Mouse (Mus musculus): ENCODE data around the gene Map4k5.
A peak's percentile ranks its signal among the peaks of the same experiment; 100 is the strongest.

Gene Map4k5

DNA sequence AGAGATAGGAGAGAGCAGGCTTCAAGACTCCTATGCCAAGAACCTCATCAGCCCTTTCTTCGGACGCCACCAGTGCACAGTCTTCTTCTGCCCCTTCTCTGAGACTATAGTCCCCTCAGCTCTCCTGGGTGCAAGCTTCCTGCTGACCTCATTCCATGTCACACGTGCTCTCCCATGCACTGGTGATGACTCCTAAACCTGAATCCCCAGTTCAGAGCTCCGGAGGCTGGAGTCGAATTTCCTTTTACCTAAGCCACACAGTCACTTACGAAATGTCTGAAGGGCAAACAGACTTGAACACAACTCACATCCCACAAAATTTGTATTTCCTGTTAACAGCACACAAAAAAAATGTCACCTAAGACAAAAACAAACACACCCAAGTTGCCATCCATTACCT is 5.2 kb downstream of the Map4k5 start:
- DNase-seq (ENCODE audit: low spot score in 2 of 2): no peak

DNA sequence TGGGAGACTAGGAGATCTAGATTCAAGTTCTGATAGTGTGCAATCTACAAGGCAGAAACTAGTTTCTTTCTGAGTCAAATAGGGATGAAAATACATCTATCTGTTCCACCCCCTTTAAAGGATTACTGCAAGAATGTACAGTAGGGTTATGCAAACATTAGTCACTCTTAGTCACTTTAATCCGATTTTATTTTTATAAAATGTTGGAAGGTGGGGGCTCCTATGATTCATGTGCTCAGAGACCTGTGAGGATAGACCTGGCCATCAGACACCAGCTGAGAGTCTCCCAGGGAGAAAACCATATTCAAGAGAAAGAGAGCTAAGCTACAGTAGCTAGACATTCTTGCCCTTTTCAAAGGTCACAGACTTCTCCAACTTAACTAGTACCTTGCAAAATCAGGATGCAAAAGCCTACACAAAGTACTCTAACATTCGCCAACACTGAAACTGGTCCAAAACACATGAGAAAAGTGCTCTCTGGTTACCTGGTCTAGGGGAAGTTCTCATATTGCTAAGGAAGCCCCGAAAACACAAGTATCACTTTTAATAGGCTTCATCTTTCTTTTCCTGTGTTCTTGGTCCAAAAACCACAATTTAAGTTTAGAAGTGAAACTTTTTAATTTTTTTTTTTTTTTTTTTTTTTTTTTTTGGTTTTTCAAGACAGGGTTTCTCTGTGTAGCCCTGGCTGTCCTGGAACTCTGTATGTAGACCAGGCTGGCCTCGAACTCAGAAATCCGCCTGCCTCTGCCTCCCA is 7.7 kb downstream of the Map4k5 start:
- DNase-seq (ENCODE audit: low spot score in 2 of 2): no peak

DNA sequence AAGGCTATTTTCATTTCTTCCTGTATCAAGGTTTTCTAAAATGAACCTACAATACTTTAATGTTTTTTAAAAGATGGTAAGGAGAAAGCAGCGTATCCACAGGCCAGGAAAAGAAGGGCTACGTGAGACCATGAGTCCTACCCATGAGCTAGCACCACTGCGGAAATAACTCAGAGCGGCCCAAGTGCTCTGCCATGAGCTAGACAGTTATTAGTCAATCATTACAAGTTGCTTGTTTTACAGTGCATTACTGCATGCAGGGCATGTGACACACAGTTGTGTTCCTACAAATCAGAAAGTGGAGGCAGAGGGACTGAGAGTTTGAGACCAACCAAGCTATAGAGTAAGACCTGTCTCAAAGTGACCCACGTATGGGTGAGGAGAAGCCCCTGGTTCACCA is 8.9 kb downstream of the Map4k5 start:
- no peak for DNase-seq (ENCODE audit: low spot score in 2 of 2)

DNA sequence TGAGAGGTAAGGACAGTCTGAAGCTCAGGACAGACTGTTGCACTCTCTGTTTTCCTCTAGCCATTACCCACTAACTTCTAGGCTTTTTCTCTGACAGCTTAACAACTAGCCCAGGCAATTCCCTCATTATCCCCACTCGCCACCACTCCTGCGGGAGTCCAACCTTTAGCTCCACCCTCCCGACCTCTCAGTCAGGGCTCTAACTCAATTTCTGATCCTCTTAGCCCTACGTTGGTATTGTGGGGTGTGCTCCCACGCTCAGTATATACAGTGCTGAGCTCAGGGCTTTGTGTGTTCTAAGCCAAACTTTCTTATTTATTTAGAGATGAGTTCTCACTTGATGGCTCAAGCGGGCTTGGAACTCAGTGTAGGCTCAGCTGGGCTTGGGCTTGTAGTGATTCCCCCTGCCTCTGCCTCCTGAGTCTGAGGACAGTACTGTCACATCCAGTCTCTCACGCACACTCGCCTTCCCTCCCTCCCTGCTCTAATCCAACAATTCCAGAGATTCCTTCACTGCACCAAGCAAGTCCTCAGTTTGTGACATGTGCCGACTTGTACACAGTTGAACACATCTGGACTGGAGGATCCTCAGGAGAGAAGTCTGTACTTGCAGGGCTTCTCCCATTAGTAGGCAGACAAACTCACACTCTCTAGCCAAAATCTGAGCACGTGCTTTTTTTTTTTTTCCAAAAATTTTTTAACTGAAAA is 11.6 kb downstream of the Map4k5 start:
- no peak for DNase-seq (ENCODE audit: low spot score in 2 of 2)

DNA sequence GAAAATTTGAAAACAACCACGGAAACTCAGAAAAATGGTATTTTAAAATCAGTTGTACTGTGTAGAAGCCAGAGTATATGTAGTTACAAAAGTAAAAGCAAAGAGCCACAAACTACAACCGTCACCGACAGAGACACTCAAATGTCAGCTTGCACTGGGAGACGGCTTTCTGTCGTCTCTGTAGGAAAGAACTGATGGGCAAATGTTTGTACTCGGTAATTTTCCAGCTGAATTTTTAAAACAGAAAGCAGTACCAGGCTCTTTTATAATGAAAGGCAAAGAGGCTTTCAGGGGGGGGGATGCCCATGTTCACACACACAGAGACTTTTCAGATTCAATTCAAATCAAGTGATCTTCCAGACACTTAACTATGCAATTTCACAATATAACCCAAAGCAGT is 13.3 kb downstream of the Map4k5 start:
- no peak for DNase-seq (ENCODE audit: low spot score in 2 of 2)

DNA sequence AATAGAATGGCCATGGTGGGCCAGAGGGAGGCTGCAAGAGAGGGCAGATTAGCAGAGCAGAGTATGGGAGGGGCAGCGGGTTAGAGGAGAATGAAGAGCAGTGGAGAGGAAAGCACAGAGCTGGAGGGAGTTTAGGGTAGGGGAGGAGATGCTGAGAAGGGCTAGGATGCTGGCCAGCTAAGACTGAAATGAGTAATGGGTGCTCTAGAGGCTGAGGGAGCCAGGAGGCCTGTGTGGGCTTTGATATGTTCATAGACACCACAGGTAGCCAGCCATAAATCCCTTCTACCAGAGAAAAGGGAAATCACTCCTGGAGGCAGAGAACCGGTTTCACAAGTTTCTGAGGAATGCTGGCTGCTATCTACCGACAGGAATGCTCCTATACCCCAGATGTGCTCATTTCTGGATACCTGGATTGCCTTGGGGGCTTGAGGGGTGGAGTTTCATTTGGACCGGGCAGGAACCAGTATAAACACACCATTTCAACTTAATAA is 13.8 kb downstream of the Map4k5 start:
- DNase-seq (ENCODE audit: low spot score in 2 of 2): no peak

DNA sequence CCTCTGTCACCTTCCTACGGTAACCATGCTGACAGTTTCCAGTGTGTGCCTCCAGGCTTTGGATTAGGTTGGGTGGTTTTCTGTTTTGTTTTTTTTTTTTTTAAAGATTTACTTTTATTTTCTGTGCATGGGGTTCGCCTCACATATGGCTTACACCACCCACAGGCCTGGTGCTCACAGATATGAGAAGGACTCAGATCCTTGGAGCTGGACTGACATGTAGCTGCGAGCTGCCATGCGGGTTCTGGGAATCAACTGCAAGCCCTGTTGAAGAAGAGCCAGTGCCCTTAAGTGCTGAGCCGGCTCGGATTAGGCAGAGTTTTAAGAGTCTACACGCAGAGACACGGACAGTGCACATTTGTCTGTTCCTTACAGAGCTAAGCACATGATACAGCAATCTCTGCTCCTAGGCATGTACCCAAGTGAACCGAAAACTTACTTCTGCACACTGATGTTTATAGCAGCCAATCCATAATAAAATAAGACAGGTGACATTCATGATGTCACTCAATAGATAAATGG is 15.1 kb downstream of the Map4k5 start:
- DNase-seq (ENCODE audit: low spot score in 2 of 2): no peak

DNA sequence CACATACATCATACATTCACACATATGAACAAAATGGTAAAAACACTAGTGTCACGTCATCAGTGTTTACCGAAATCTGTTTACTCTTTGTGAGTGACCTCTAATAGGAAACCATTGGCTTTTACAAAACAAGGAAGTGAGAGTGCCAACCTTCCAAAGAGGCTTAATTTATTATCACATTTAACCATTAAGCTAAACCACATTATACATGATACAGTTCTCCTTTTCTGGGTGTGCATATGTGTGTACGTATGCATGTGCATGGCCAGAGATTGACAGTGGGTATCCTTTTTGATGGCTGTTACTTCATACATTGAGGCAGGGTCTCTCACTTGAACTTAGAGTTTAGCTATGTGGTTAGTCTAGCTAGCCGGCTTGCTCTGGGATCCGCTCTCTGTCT is 21.4 kb downstream of the Map4k5 start:
- DNase-seq (ENCODE audit: low spot score in 2 of 2): no peak

DNA sequence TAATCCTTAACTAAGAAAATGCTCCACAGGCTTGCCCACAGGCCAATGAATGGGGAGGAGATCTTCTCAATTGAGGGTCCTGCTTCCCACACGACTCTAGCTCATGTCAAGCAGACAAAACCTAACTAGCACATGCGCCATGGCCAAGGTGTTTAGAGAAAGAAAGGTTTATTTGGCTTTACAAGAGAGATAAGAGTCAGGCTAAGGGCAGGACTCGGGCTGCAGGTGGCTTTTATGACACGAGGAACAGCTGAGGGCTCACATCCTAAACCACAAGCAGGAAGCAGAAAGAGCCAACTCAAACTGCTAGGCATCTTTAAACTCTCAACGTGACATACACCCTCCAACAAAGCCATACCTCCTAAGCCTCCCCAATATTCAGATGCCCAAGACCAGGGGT is 25.7 kb downstream of the Map4k5 start:
- no peak for DNase-seq (ENCODE audit: low spot score in 2 of 2)

DNA sequence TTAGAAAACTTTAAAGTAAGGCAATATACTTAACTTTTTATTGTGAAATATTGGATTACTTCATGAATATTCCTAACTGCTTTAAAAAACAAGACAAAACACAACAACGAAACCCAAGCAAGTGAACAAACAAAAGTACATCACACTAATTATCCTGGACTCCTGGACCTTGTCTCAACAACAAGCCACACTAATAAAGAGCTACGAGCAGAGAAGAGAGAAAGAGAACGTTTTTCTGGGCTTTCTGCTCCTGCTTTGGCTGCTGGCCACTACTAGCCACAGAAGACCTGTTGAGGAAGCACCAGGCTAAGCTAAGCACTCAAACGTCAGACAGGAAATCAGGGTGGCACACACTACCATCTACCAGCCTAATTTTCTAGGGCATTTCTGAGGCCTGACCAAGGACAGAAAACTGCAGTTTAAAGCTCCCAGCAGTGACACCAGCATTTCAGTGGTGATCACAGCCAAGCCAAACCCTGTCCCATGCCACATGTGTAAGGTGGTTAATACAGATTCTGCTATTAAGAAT is 28.8 kb downstream of the Map4k5 start:
- no peak for DNase-seq (ENCODE audit: low spot score in 2 of 2)

DNA sequence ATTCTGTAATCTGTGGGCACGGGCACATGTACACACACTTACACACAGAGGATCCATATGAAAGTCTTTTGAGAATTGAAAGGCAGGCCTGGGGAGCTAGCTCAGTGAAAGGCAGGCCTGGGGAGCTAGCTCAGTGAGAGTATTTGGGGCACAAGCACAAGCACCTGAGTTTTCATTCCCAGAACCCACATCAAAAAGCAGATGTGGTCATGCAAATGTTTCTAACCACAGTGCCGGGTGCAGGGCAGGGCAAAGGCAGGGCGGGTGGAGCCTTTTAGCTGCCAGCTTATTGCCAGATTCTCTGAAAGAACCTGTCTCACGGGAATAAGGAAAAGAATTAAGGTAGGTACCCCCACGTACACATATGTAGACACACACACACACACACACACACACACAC is 29.5 kb downstream of the Map4k5 start:
- peak in 1 of 2 experiments; percentile 30 for DNase-seq (ENCODE audit: low spot score in 2 of 2)

DNA sequence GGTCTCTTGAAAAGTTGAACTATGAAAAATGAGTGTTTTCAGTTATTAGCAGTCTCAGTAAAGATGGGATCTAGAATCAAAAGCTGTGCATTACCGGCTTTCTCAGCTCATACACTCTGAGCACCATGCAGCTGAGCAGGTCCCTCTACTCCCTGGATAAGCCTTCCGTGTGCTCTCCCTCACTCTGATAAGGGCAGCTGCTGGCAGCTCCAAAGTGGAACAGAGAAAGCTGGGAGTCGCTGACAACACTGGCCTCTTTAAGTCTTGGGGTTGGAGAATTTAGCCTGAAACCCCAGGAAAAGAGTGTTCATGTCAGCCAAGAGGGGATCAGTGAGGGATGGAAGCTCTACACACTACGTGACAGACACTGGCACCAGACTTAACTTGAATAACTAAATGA is 34.2 kb downstream of the Map4k5 start:
- no peak for DNase-seq (ENCODE audit: low spot score in 2 of 2)

DNA sequence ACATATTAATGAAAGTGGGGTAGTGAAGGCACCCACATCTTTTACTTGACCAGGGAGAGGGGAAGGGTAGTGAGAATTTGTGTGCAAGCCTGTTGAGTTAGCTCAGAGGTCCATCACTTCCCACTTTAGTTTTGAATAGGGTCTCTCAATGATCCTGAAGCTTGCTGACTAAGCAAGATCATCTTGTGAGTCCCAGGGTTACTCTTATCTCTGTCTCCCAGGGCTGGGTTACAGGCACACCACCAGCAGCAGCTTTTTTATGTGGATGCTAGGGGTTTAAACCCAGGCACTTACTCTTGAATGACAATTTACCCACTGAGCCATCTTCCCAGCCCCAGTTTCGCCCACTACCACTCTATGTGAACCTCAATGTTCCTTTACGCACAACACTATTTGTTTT is 35.4 kb downstream of the Map4k5 start:
- no peak for DNase-seq (ENCODE audit: low spot score in 2 of 2)

DNA sequence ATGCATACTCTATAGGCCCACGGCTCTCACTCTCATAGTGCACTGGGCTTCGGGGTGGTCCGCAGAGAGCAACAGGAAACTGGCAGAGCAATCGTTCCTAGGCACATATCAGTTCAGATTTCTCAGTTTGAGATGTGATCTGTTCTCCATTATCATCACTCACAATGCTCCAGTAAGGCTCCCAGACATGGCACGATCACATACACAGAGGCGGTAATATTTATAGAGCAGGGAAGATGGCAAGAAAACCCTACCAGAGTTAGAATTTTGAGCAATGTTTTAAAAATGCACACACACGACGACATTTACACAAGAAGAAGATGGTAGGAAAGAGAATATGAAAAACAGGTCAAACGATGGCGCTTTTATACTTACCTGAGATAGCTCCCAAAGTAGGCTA is 36.6 kb downstream of the Map4k5 start:
- DNase-seq (ENCODE audit: low spot score in 2 of 2): no peak

DNA sequence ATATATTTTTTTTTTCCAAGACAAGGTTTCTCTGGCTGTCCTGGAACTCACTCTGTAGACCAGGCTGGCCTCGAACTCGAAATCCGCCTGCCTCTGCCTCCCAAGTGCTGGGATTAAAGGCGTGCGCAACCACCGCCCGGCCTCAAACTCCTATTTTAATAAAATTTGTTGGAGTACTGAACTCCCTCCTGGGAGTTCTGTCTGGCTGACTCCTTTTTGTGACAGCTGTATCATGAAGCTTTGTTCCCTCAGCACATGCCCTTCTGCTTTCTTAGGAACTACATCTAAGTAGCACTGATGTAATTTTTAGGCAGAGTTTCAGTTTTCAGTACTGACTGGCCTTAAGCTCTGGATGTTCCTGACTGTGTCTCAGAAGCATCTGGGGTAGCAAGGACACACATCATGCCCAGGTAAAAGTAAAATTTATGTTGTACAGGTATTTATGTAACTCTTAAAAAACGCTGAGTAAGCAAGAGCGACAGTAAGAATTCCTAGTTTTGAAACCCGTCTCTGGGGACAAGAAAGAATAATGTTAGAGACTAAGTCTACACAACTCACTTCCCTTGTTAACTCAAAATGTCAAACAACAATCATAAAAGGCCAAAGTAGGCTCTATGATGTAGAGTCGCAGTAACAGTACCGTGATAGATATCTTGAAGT is 37.2 kb downstream of the Map4k5 start:
- no peak for DNase-seq (ENCODE audit: low spot score in 2 of 2)

DNA sequence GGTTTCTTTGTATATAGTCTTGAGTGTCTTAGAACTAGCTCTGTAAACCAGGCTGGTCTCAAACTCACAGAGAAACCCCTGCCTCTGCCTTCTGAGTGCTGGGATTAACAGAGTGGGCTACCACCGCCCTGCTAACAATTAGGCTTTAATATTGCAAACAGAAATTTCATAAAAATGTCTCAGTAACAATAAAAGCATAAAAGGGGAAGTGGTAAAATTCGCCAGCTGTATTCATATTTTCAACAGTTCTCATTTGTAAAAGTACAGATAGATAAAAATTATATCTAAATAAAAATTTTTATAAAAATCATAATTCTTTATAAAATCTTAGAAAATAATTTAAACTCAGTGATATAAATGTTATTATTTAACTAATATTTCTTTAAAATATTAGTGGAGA is 39.1 kb downstream of the Map4k5 start:
- DNase-seq (ENCODE audit: low spot score in 2 of 2): no peak

DNA sequence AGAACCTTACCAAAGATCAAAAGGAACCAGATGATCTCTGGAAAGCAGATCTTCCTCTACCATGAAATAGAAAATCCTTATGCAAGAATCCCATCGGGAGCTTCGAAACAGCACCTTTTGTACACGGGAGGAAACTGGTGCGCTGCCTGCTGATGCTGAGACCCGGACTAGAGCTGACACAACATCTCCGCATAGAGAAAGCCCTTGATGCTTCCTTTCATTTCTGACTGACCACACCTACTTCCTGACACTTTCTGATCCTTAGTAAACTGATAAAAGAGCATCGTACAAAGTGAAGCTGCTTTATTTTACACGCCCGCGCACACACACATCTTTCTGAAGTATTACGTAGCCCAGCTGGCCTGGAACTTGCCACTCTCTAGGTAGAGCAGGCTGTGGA is 39.6 kb downstream of the Map4k5 start:
- no peak for DNase-seq (ENCODE audit: low spot score in 2 of 2)

DNA sequence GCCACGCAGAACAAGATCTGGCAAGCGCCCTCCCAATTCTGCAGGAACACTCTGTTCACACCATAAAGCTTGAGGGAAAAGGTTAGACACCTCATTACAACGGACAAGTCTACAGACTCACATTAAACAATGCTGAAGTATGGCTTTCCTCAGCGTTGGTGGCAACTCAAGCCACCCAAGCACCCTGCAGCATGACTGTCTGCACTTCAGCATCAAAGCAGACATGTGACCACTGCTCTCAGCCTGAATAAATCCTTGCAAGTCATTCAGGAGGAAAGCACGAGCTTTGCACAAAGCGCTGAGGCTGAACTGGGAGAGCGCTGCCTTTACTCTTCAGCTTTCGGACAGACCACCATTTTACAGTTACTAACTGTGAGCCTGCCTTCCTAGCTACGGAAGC is 40.7 kb downstream of the Map4k5 start:
- DNase-seq (ENCODE audit: low spot score in 2 of 2): no peak

DNA sequence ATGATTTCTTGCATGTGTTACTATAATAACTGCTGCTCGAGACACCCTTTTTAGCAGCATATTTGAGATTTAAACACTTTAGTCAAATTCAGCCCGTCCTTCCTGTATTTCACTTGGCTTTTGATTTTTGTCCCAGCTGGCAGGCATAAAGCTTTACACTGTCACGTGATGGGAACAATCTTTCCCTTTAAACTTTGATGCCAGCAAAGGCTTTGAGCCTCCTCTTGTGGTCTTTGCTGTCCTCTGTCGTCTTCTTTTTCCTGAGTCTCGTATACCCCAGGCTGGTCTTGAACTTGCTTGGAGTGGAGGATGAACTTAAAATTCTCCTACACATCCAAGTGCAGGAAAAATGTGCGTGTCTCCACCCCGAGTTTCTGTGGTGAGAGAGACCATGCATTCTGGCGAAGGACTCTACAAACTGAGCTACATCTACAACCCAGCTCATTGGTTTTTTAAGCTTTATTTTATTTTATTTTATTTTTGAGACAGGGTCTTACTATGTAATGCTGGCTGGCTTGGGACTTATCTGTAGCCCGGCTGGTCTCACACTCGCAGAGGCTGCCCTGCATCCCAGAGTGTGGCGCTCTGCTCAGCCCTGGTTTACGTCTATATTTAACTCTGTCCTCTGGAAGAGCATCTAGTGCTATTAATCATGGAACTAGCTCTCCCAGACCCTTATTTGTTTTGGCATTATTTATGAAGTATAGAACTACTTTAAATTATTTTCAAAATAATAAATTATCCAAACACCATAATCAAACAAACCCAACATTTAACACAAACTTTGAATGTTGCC is 44.7 kb downstream of the Map4k5 start:
- DNase-seq (ENCODE audit: low spot score in 2 of 2): no peak

DNA sequence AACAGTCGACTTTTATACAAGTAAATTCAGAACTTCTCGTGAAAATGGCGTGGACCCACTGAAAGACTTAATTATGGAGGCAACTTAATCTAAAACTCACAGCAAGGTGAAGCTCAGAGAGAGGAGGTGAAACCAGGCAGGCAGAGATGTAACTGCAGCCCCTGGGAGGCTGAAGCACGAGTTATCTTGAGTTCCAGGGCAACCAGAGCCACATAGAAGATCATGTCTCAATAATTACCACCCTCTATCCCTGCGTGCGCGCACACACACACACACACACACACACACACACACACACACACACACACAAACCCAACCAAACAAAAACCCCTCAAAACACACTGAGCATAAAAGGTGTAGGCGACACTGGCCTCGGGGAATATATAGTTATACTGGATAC is 46.5 kb downstream of the Map4k5 start:
- DNase-seq (ENCODE audit: low spot score in 2 of 2): no peak

DNA sequence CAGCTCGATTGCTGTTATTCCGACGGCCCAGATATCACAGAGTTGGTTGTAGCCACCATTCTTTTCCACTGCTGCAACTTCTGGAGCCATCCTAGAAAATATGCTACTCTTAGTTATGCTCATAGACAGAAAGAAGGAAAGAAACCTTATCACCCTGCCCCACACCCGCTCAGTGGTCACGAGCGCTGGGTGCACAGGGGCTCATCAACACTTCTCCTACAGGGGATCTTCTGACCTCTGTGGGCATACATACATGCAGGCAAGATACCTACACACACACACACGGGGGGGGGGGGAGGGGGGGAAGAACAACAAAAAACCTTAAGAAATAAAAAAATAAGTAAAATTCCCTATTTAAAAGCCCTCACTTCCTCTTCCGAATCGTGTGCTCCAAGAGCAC is 47.3 kb downstream of the Map4k5 start:
- no peak for DNase-seq (ENCODE audit: low spot score in 2 of 2)

Measured in spleen, postnatal 4 days (tissue).